Mouse (Mus musculus) kidney, embryonic 14.5 days (tissue): Measurements from ENCODE around the gene Taz. TPM values are rescaled to one million over a fixed set of nuclear protein-coding genes. Genes with fewer than 3 reads are reported as not detected.

ENCODE experiments used
- ATAC-seq: fragments of 200-750 bp; cut with Nextera tagmentation; 2 replicates; pipeline ENCODE4 v1.8.0; 2017; ENCODE audit warnings: moderate number of reproducible peaks, mild to moderate bottlenecking, moderate TSS enrichment, moderate library complexity; ENCODE audit not compliant: low FRiP score, low TSS enrichment
- H3K27ac ChIP-seq: fragments of 300-500 bp; sonication (generic); 2 replicates; pipeline ENCODE4 v1.5.1; 2014; ENCODE audit warnings: low read depth, mild to moderate bottlenecking, low read length, moderate library complexity, mixed read lengths
- H3K27me3 ChIP-seq: fragments of 300-500 bp; sonication (generic); 2 replicates; pipeline ENCODE4 v1.6.1; 2014; ENCODE audit warnings: mild to moderate bottlenecking, low read length; ENCODE audit not compliant: control insufficient read depth, insufficient read depth
- H3K36me3 ChIP-seq: fragments of 300-500 bp; sonication (generic); 2 replicates; pipeline ENCODE4 v1.6.1; 2014; ENCODE audit warnings: low read length, mixed read lengths; ENCODE audit not compliant: control insufficient read depth, insufficient read depth
- H3K4me1 ChIP-seq: fragments of 300-500 bp; sonication (generic); 2 replicates; pipeline ENCODE4 v1.6.1; 2014; ENCODE audit warnings: low read length, mixed read lengths; ENCODE audit not compliant: control insufficient read depth, insufficient read depth
- H3K4me2 ChIP-seq: fragments of 300-500 bp; sonication (generic); replicated peaks from 2 replicates; pipeline ENCODE4 v1.6.1; 2014; ENCODE audit warnings: low read depth, mild to moderate bottlenecking, low read length
- H3K4me3 ChIP-seq: fragments of 300-500 bp; sonication (generic); 2 replicates; pipeline ENCODE4 v1.5.1; 2014; ENCODE audit warnings: mild to moderate bottlenecking, low read length
- H3K9ac ChIP-seq: fragments of 300-500 bp; sonication (generic); 2 replicates; pipeline ENCODE4 v1.6.1; 2014; ENCODE audit warnings: low read depth, mild to moderate bottlenecking, low read length, moderate library complexity
- H3K9me3 ChIP-seq: fragments of 300-500 bp; sonication (generic); 2 replicates; pipeline ENCODE4 v1.6.1; 2016; ENCODE audit warnings: low read length; ENCODE audit not compliant: control insufficient read depth
- WGBS: fragments of 180-500 bp; shearing (Covaris S2); extraction: QIAGEN DNeasy Blood & Tissue Kit; methylation state at CpG from one replicate; pipeline ENCODE4 v1.1.7; 2014; 5-methylcytosine and 5-hydroxymethylcytosine counted together
- polyA plus RNA-seq: library from polyadenylated mRNA; unstranded; fragments of >200 nt; fragmentation: Nextera tagmentation; extraction: Ambion mirVana; gene quantifications from 2 replicates; pipeline ENCODE4 v1.2.1, GENCODE M21; 2014

The Taz gene
- polyA plus RNA-seq, 1 experiment from 2014 or later: 64.3 TPM

- peak overlapping the region; percentile 25; the same call in 1 of the 2 replicates for H3K9ac ChIP-seq
- no peaks in the 10 kb centered on the region for H3K27me3 ChIP-seq
- peak; percentile 33 for ATAC-seq
- H3K4me2 ChIP-seq: peak overlapping the region; percentile 37
- no peaks in the 10 kb centered on the region for H3K9me3 ChIP-seq
- 30% methylated on average over 15 of the region's 15 CpGs for WGBS
- peak overlapping the region; percentile 60 for H3K4me3 ChIP-seq
- no peaks in the 10 kb centered on the region for H3K4me1 ChIP-seq
- peaks cover 16% of the 10 kb centered on the region for H3K36me3 ChIP-seq
- H3K27ac ChIP-seq: peak overlapping the region; percentile 66
These were observed 35.0 kb upstream of the Taz start for GRCm38 (mm10) chrX:74246693-74247092.

- Histone ChIP-seq H3K4me1 (no peaks in the 10 kb centered on the region), H3K9me3 (no peaks in the 10 kb centered on the region), H3K27me3 (no peaks in the 10 kb centered on the region), H3K36me3 (no peaks in the 10 kb centered on the region), H3K9ac (no peak overlapping the region), H3K27ac (no peak overlapping the region), H3K4me2 (peak overlapping the region; percentile 47), H3K4me3 (peak overlapping the region; percentile 39; the same call in 1 of the 2 replicates)
- ATAC-seq: peak; percentile 13; the same call in 1 of the 2 replicates
- WGBS: 21% methylated on average over 3 of the region's 3 CpGs
These were observed 33.1 kb upstream of the Taz start for GRCm38 (mm10) chrX:74248651-74249050.

GRCm38 (mm10) chrX:74249615-74250014 is 32.1 kb upstream of the Taz start, which contains the start of gene Flna:
TSS of gene Flna (minus strand) at chrX:74249820.
- whole genome bisulfite sequencing: 34% methylated on average over 37 of the region's 38 CpGs

GRCm38 (mm10) chrX:74254153-74254887 is 27.4 kb upstream of the Taz start, which contains the start of gene Emd:
TSS of gene Emd (plus strand) at chrX:74254687.
- H3K4me2 ChIP-seq: peak within 1 kb of the TSS; percentile 54
- peak within 1 kb of the TSS; percentile 61 for H3K4me3 ChIP-seq
- H3K27ac ChIP-seq: peak within 1 kb of the TSS; percentile 90
- no peaks in the 10 kb centered on the region for H3K9me3 ChIP-seq
- H3K36me3 ChIP-seq: peaks cover 16% of the 10 kb centered on the region; the same call in 1 of the 2 replicates
- peak within 1 kb of the TSS; percentile 75 for H3K9ac ChIP-seq
- WGBS: 28% methylated on average over 39 of the region's 39 CpGs
- H3K4me1 ChIP-seq: no peaks in the 10 kb centered on the region
- peak; percentile 97 for ATAC-seq
- no peaks in the 10 kb centered on the region for H3K27me3 ChIP-seq

More at GRCm38 (mm10) chrX:74249615-74250014, 32.1 kb upstream of the Taz start, which contains the start of gene Flna:
- no peaks in the 10 kb centered on the region for H3K9me3 ChIP-seq
- H3K4me3 ChIP-seq: peak within 1 kb of the TSS; percentile 39
- peak within 1 kb of the TSS; percentile 67 for H3K9ac ChIP-seq
- H3K4me2 ChIP-seq: peak within 1 kb of the TSS; percentile 47
- H3K36me3 ChIP-seq: no peaks in the 10 kb centered on the region
- ATAC-seq: no peak
- peak within 1 kb of the TSS; percentile 62 for H3K27ac ChIP-seq
- H3K27me3 ChIP-seq: no peaks in the 10 kb centered on the region
- no peaks in the 10 kb centered on the region for H3K4me1 ChIP-seq

- Histone ChIP-seq H3K4me3 (peak overlapping the region; percentile 61), H3K27ac (peak overlapping the region; percentile 90), H3K27me3 (no peaks in the 10 kb centered on the region), H3K4me2 (peak overlapping the region; percentile 54), H3K36me3 (peaks cover 16% of the 10 kb centered on the region; the same call in 1 of the 2 replicates), H3K9me3 (no peaks in the 10 kb centered on the region), H3K9ac (peak overlapping the region; percentile 75), H3K4me1 (no peaks in the 10 kb centered on the region)
- ATAC-seq: peak; percentile 67
- 39% methylated on average over 31 of the region's 31 CpGs for WGBS
These were observed 26.7 kb upstream of the Taz start for GRCm38 (mm10) chrX:74254888-74255565.

- H3K27ac ChIP-seq: no peak overlapping the region
- H3K4me1 ChIP-seq: no peaks in the 10 kb centered on the region
- ATAC-seq: no peak
- H3K4me3 ChIP-seq: no peak overlapping the region
- H3K27me3 ChIP-seq: no peaks in the 10 kb centered on the region
- H3K36me3 ChIP-seq: peaks cover 16% of the 10 kb centered on the region; the same call in 1 of the 2 replicates
- 96% methylated on average over 3 of the region's 3 CpGs for WGBS
- H3K9me3 ChIP-seq: no peaks in the 10 kb centered on the region
- no peak overlapping the region for H3K4me2 ChIP-seq
- no peak overlapping the region for H3K9ac ChIP-seq
These were observed 24.0 kb upstream of the Taz start for GRCm38 (mm10) chrX:74257746-74258145.

GRCm38 (mm10) chrX:74269736-74270061 is 12.0 kb upstream of the Taz start:
- H3K9ac ChIP-seq: peak overlapping the region; percentile 52
- no peaks in the 10 kb centered on the region for H3K9me3 ChIP-seq
- peaks cover 9% of the 10 kb centered on the region; the same call in 1 of the 2 replicates for H3K36me3 ChIP-seq
- ATAC-seq: peak; percentile 39
- no peaks in the 10 kb centered on the region for H3K27me3 ChIP-seq
- peak overlapping the region; percentile 40 for H3K4me2 ChIP-seq
- H3K4me3 ChIP-seq: peak overlapping the region; percentile 62
- 31% methylated on average over 3 of the region's 3 CpGs for WGBS
- no peaks in the 10 kb centered on the region for H3K4me1 ChIP-seq
- H3K27ac ChIP-seq: peak overlapping the region; percentile 91

GRCm38 (mm10) chrX:74270062-74270901 is 11.4 kb upstream of the Taz start, which contains the start of gene Rpl10:
TSS of gene Rpl10 (plus strand) at chrX:74270812.
- Histone ChIP-seq H3K4me3 (peak within 1 kb of the TSS; percentile 62), H3K4me2 (peak within 1 kb of the TSS; percentile 46), H3K9ac (peak within 1 kb of the TSS; percentile 81), H3K27ac (peak within 1 kb of the TSS; percentile 91), H3K9me3 (no peaks in the 10 kb centered on the region), H3K4me1 (no peaks in the 10 kb centered on the region), H3K27me3 (no peaks in the 10 kb centered on the region), H3K36me3 (peaks cover 9% of the 10 kb centered on the region; the same call in 1 of the 2 replicates)
- WGBS: 25% methylated on average over 42 of the region's 42 CpGs
- peak; percentile 92 for ATAC-seq
